Mouse (Mus musculus) cerebellum, adult 2 months (tissue): Measurements from ENCODE around the gene Ifngr2.

Experiments used
- CTCF ChIP-seq: fragments of 200-500 bp; IDR thresholded peaks from 2 replicates; pipeline ENCODE4 v1.5.1; 2011; ENCODE audit warnings: low read depth, mild to moderate bottlenecking, control low read depth, low read length, moderate library complexity, borderline replicate concordance; ENCODE audit not compliant: insufficient read depth
- POLR2A ChIP-seq: fragments of 200-500 bp; IDR thresholded peaks from 2 replicates; pipeline ENCODE4 v1.6.1; 2011; ENCODE audit warnings: low read length, control low read depth, borderline replicate concordance; ENCODE audit not compliant: insufficient read depth

- TF ChIP-seq POLR2A (no peak), CTCF (no peak)
Measured at GRCm38 (mm10) chr16:91543619-91544018, 3.3 kb upstream of the Ifngr2 start.
